Mouse (Mus musculus) spleen, adult 2 months (tissue): ENCODE results near the gene Auh.

Source experiments
- CTCF ChIP-seq: fragments of 200-500 bp; IDR thresholded peaks from 2 replicates; pipeline ENCODE4 v1.5.1; 2011; ENCODE audit warnings: mild to moderate bottlenecking, inconsistent platforms; ENCODE audit not compliant: insufficient read depth, insufficient read length, insufficient replicate concordance; ENCODE audit errors: extremely low read depth
- POLR2A ChIP-seq: fragments of 200-500 bp; IDR thresholded peaks from 2 replicates; pipeline ENCODE4 v1.6.1; 2011; ENCODE audit warnings: low read depth, low read length, inconsistent platforms

- no peak for TF ChIP-seq POLR2A
- TF ChIP-seq CTCF = no peak
These were observed 70.2 kb downstream of the Auh start for GRCm38 (mm10) chr13:52859065-52859820.
